Mouse (Mus musculus) stomach, embryonic 16.5 days (tissue): ENCODE measurements around the gene Bola2. TPM values are rescaled to one million over a fixed set of nuclear protein-coding genes. Genes with fewer than 3 reads are reported as not detected.
"Not testable (repeated sequence)": the region's sequence is repeated elsewhere in the genome, so short reads cannot be mapped to it uniquely, and the experiment has no call there.

Experiments
- ATAC-seq: fragments of 200-750 bp; cut with Nextera tagmentation; 2 replicates; pipeline ENCODE4 v1.8.0; 2017; ENCODE audit warnings: moderate number of reproducible peaks, moderate TSS enrichment; ENCODE audit not compliant: insufficient read depth, low FRiP score
- H3K27ac ChIP-seq: fragments of 300-500 bp; sonication (generic); 2 replicates; pipeline ENCODE4 v1.5.1; 2014; ENCODE audit warnings: low read length
- H3K27me3 ChIP-seq: fragments of 300-500 bp; sonication (generic); 2 replicates; pipeline ENCODE4 v1.6.1; 2014; ENCODE audit warnings: low read length, control low read depth, mixed read lengths; ENCODE audit not compliant: control insufficient read depth, insufficient read depth
- H3K36me3 ChIP-seq: fragments of 300-500 bp; sonication (generic); 2 replicates; pipeline ENCODE4 v1.6.1; 2014; ENCODE audit warnings: low read length; ENCODE audit not compliant: control insufficient read depth, insufficient read depth
- H3K4me1 ChIP-seq: fragments of 300-500 bp; sonication (generic); 2 replicates; pipeline ENCODE4 v1.6.1; 2014; ENCODE audit warnings: low read length, control low read depth, mixed read lengths; ENCODE audit not compliant: control insufficient read depth, insufficient read depth
- H3K4me2 ChIP-seq: fragments of 300-500 bp; sonication (generic); 2 replicates; pipeline ENCODE4 v1.6.1; 2014; ENCODE audit warnings: low read depth, low read length, mixed read lengths
- H3K4me3 ChIP-seq: fragments of 300-500 bp; sonication (generic); replicated peaks from 2 replicates; pipeline ENCODE4 v1.5.1; 2014; ENCODE audit warnings: mild to moderate bottlenecking, low read length
- H3K9ac ChIP-seq: fragments of 300-500 bp; sonication (generic); 2 replicates; pipeline ENCODE4 v1.6.1; 2014; ENCODE audit warnings: low read length
- H3K9me3 ChIP-seq: fragments of 300-500 bp; sonication (generic); replicated peaks from 2 replicates; pipeline ENCODE4 v1.6.1; 2016; ENCODE audit warnings: low read length, control low read depth; ENCODE audit not compliant: control insufficient read depth
- WGBS: fragments of 180-500 bp; shearing (Covaris S2); extraction: QIAGEN DNeasy Blood & Tissue Kit; methylation state at CpG from one replicate; pipeline ENCODE4 v1.1.7; 2014; 5-methylcytosine and 5-hydroxymethylcytosine counted together
- polyA plus RNA-seq: library from polyadenylated mRNA; unstranded; fragments of >200 nt; fragmentation: Nextera tagmentation; extraction: Ambion mirVana; gene quantifications from 2 replicates; pipeline ENCODE4 v1.2.1, GENCODE M21; 2015

Gene Bola2
- polyA plus RNA-seq, 1 experiment from 2014 or later: 107 TPM

DNA sequence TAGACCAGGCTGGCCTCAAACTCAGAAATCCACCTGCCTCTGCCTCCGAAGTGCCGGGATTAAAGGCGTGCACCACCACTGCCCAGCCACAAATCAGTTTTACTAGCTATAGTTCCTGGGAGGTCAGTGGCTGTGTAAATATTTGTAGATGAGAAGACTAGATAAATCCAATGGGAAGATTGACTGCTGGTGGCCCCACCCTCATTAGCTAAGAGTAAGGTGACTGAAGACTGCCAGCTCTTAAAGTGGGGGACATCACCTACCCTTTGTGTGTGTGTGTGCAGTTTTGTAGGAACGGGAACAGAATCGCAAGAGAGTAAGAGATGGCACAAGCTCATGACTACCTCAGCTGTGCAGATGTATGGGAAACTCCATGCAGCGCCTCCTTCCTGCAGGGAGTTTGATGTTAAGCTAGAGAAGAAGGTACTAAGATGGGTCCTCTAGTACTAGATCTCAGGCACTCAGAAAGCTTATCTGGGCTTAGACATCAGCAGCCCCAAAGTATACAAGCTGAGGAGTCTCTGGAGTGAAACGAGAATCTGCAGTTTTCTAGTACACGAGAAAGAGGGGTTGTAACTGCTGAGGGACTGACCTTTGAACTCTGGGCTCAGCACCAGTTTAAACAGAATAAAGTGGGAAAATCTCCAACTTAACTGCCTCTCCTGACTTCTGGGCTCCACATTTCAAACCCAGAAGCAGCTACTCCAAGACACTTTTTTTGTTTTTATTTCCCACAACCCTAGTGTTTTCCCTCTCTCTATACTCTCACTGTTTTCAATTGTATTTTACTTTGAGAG, 16.5 kb upstream of the Bola2 start:
- 50% methylated on average over 8 of the region's 8 CpGs for WGBS
- Histone ChIP-seq H3K4me3 (no peak overlapping the region), H3K9ac (no peak overlapping the region), H3K4me1 (peaks cover 6% of the 10 kb centered on the region; the same call in 1 of the 2 replicates), H3K27ac (no peak overlapping the region), H3K4me2 (no peak overlapping the region), H3K27me3 (no peaks in the 10 kb centered on the region), H3K9me3 (no peaks in the 10 kb centered on the region), H3K36me3 (no peaks in the 10 kb centered on the region)
- no peak for ATAC-seq

DNA sequence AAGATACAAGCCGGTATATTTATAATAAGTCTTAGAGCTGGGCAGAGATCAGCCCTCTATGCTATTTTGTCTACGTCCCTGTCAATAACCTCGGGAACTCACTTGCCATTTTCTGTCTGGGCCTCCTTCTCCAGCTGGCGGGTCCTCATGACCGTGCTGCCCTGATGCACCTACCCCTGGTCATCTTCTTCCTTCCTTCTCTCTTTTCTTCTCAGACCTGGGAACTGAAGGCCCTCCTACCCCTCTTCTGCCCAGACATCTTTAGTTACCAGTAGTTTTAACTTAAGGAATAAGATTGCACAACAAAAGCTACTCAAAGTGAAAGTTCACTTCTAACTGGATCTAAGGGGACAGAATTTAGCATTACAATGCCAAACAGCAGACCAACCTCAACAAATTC, 15.5 kb upstream of the Bola2 start:
- H3K9me3 ChIP-seq: no peaks in the 10 kb centered on the region
- no peaks in the 10 kb centered on the region for H3K36me3 ChIP-seq
- no peaks in the 10 kb centered on the region for H3K27me3 ChIP-seq
- no peak overlapping the region for H3K27ac ChIP-seq
- no peak overlapping the region for H3K4me3 ChIP-seq
- no peak for ATAC-seq
- 81% methylated on average over 5 of the region's 5 CpGs for WGBS
- peaks cover 6% of the 10 kb centered on the region; the same call in 1 of the 2 replicates for H3K4me1 ChIP-seq
- no peak overlapping the region for H3K9ac ChIP-seq
- no peak overlapping the region for H3K4me2 ChIP-seq

DNA sequence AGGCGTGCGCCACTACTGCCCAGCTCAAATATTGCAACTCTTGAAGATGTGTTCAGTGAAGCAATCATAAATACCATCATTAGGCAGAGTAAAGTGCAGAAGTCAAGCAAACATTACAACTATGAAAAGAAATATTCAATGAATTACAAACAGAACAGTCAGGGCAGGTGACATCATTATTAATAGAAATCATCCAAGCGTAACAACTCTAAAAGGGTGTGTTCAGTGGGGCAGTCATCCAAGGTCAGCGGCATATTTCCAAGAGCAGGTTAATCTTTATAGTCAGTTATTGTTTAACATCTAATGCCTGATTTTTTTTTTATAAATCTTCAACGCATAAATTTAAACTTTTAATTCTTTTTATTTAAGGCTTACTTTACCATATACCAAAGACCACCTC, 14.0 kb upstream of the Bola2 start:
- no peak for ATAC-seq
- no peak overlapping the region for H3K4me3 ChIP-seq
- no peak overlapping the region for H3K4me2 ChIP-seq

DNA sequence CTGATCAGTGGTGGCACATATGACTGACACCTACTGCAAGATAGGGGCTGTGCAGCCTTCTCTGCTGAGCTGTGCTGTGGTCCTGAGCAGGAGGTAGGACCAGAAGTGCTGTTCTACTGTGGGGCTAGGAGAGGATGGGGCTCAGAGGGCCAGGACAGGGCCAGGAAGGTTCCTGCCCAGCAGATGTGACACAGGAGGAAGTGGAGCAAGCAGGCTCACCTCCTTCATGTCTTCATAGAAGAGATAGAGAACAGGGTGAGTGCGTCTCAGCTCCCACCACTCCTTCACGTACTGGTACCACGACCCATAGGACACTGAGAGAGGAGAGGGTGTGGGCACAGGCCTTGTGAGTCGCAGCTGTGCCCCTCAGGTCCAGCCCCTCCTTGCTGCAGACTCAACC, 7.0 kb upstream of the Bola2 start:
- H3K4me2 ChIP-seq, ATAC-seq, H3K27me3 ChIP-seq, H3K9ac ChIP-seq, H3K9me3 ChIP-seq, H3K4me1 ChIP-seq, H3K4me3 ChIP-seq, H3K27ac ChIP-seq: not testable (repeated sequence)
- 76% methylated on average over 4 of the region's 4 CpGs for WGBS
- peaks cover 12% of the 10 kb centered on the region; the same call in 1 of the 2 replicates for H3K36me3 ChIP-seq

More for the DNA sequence above, 14.0 kb upstream of the Bola2 start:
- Histone ChIP-seq H3K27me3 (no peaks in the 10 kb centered on the region), H3K9ac (no peak overlapping the region), H3K4me1 (no peaks in the 10 kb centered on the region), H3K36me3 (no peaks in the 10 kb centered on the region), H3K27ac (no peak overlapping the region), H3K9me3 (no peaks in the 10 kb centered on the region)
- WGBS: 83% methylated on average over 5 of the region's 5 CpGs

DNA sequence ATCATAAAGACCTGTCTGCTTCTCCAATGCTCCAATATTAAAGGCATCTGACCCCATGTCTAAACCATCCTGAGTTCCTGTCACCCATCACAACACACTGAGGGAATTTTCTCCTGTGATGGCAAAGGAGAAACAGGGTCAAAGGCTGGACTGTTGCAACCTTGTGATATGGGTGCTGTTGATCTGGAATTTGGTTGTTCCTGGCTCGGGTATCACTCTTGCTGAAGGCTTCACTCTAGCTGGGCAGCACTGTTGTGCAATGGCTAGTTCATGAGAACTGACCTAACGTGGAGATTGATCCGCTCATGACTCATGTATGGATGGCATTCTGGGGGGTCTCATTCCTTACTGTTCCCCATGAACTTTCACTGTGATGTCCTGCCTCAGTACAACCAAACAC, 6.2 kb upstream of the Bola2 start:
- Histone ChIP-seq H3K27ac (no peak overlapping the region), H3K4me1 (no peaks in the 10 kb centered on the region), H3K9me3 (no peaks in the 10 kb centered on the region), H3K4me2 (no peak overlapping the region), H3K9ac (no peak overlapping the region), H3K36me3 (peaks cover 12% of the 10 kb centered on the region; the same call in 1 of the 2 replicates), H3K27me3 (no peaks in the 10 kb centered on the region), H3K4me3 (no peak overlapping the region)
- 71% methylated on average over 3 of the region's 3 CpGs for WGBS
- no peak for ATAC-seq

DNA sequence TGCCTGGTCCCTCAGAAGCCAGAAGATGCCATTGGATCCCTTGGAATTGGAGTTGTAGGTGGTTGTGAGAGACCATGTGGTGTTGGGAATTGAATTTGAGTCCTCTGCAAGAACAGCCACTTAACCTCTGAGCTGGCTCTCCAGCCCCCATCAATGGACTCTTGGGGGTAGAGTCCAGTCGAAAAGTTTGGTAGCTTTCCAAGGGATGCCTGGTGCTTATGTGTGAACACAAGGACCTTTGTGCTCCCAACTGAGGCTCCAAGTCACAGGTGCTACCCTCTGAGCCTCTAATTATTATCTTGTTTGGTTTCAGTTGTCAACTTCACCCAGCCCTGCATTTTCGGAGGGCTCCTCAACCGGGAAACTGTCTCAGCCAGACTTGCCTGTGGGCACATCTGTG, 4.5 kb upstream of the Bola2 start:
- 84% methylated on average over 3 of the region's 3 CpGs for WGBS
- Histone ChIP-seq H3K27ac (no peak overlapping the region), H3K27me3 (no peaks in the 10 kb centered on the region), H3K4me3 (no peak overlapping the region), H3K36me3 (peaks cover 12% of the 10 kb centered on the region; the same call in 1 of the 2 replicates), H3K9ac (no peak overlapping the region), H3K4me2 (no peak overlapping the region), H3K9me3 (no peaks in the 10 kb centered on the region), H3K4me1 (peaks cover 6% of the 10 kb centered on the region; the same call in 1 of the 2 replicates)
- ATAC-seq: no peak

DNA sequence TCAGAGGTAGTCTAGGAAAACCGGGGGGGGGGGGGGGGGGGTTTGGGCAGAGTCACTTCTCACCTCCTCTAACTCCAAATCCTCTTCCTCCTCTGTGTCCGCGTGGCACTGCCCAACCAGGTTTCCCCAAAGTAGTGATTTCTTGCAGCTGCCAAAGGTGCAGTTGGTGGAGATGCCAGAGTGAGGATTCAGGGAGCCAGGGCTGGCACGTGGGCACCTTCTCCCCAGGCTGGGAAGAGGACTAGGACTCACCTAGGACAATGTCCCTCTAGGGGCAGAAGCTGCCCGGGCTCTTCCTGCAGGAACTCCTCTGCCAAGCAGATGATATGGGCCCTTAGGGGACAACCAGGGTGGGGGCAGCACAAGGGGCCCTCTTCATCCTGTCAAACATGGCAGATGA, 3.5 kb upstream of the Bola2 start:
- no peaks in the 10 kb centered on the region for H3K9me3 ChIP-seq
- 76% methylated on average over 5 of the region's 5 CpGs for WGBS

DNA sequence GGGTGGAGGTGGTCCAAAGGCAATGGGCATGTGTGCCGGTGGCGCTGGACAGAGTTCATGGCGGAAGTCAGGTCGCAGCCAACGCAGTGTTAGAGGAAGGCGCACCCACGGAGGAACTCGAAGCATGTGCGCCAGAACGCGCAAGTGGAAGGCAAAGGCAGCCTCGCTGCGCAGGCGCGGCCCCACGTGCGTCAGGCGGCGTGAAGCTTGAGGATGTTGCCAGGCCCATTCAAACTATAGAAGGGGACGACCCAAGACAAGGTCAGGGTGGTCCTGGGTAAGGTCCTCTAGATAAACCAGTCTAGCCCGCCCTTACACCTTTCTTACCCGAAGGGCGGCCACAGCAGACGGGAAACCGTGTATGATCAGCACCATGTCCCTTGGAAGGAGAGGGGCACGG, 2.8 kb upstream of the Bola2 start:
- H3K4me1 ChIP-seq: peaks cover 14% of the 10 kb centered on the region
- no peak overlapping the region for H3K27ac ChIP-seq
- no peak overlapping the region for H3K9ac ChIP-seq
- no peak overlapping the region for H3K4me2 ChIP-seq
- no peak overlapping the region for H3K4me3 ChIP-seq
- no peaks in the 10 kb centered on the region for H3K9me3 ChIP-seq
- peaks cover 12% of the 10 kb centered on the region; the same call in 1 of the 2 replicates for H3K36me3 ChIP-seq
- 94% methylated on average over 26 of the region's 26 CpGs for WGBS
- no peaks in the 10 kb centered on the region for H3K27me3 ChIP-seq
- ATAC-seq: no peak

More for the DNA sequence above, 3.5 kb upstream of the Bola2 start:
- Histone ChIP-seq H3K4me1 (peaks cover 10% of the 10 kb centered on the region), H3K27me3 (no peaks in the 10 kb centered on the region), H3K27ac (no peak overlapping the region), H3K9ac (no peak overlapping the region), H3K4me2 (no peak overlapping the region), H3K4me3 (no peak overlapping the region), H3K36me3 (peaks cover 12% of the 10 kb centered on the region; the same call in 1 of the 2 replicates)
- ATAC-seq: no peak

DNA sequence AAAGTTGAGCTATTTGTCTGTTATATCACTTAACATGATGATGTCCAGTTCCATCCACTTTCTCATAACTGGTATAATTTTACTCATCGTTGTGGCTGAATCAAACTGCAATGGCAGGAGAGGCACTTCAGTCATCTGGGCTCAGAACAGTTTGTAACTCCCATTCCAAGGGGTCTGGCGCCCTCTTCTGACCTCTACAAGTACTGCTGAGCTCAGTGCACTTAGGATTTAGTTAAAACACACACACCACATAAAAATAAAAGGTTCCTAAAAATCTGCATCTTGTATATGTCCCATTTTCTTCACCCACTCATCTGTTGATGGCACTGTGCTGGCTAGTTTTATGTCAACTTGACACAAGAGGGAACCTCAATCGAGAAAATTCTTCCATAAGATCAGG, 1.9 kb upstream of the Bola2 start:
- Histone ChIP-seq H3K9me3 (no peaks in the 10 kb centered on the region), H3K4me3 (no peak overlapping the region), H3K36me3 (peaks cover 12% of the 10 kb centered on the region; the same call in 1 of the 2 replicates), H3K27me3 (no peaks in the 10 kb centered on the region), H3K4me2 (no peak overlapping the region), H3K9ac (no peak overlapping the region), H3K4me1 (peaks cover 14% of the 10 kb centered on the region), H3K27ac (no peak overlapping the region)
- WGBS: 30% methylated on average over 3 of the region's 3 CpGs
- no peak for ATAC-seq
